Mouse (Mus musculus) gastrocnemius, adult 2 months (tissue): ENCODE results near the gene Actg2. TPM values are rescaled to one million over a fixed set of nuclear protein-coding genes. Genes with fewer than 3 reads are reported as not detected.
"Not testable (repeated sequence)": the region's sequence is repeated elsewhere in the genome, so short reads cannot be mapped to it uniquely, and the experiment has no call there.

Source experiments
- DNase-seq: peaks from one replicate; pipeline ENCODE4 v3.0.0; 2022
- H3K27ac ChIP-seq: fragments of 200-600 bp; 2 replicates; pipeline ENCODE4 v1.8.1; 2022; ENCODE audit warnings: mild to moderate bottlenecking
- H3K4me3 ChIP-seq: fragments of 200-600 bp; 2 replicates; pipeline ENCODE4 v1.8.1; 2022; ENCODE audit warnings: mild to moderate bottlenecking, moderate library complexity
- CTCF ChIP-seq: fragments of 200-600 bp; IDR thresholded peaks from 2 replicates; pipeline ENCODE4 v1.8.1; 2022; ENCODE audit warnings: antibody characterized with exemption, mild to moderate bottlenecking, moderate library complexity
- intact Hi-C: fragments of 180-260 bp; cut with DNase I; formaldehyde crosslinking; loops from one replicate; pipeline ENCODE4 v1.15.1; 2025
- long read RNA-seq, 2 experiments: library from polyadenylated mRNA; stranded (forward); transcript quantifications; one replicate each; pipeline ENCODE4 v2.0.0; 2021
- total RNA-seq, 2 experiments: library from RNA; stranded (reverse); gene quantifications; 2 replicates each; pipeline ENCODE4 v1.2.3; 2021

Gene Actg2
- under 1 TPM; 0.31 to 0.47 TPM for total RNA-seq
- long read RNA-seq, experiment 1 = 0 reads
- long read RNA-seq, experiment 2 = 0 reads

DNA sequence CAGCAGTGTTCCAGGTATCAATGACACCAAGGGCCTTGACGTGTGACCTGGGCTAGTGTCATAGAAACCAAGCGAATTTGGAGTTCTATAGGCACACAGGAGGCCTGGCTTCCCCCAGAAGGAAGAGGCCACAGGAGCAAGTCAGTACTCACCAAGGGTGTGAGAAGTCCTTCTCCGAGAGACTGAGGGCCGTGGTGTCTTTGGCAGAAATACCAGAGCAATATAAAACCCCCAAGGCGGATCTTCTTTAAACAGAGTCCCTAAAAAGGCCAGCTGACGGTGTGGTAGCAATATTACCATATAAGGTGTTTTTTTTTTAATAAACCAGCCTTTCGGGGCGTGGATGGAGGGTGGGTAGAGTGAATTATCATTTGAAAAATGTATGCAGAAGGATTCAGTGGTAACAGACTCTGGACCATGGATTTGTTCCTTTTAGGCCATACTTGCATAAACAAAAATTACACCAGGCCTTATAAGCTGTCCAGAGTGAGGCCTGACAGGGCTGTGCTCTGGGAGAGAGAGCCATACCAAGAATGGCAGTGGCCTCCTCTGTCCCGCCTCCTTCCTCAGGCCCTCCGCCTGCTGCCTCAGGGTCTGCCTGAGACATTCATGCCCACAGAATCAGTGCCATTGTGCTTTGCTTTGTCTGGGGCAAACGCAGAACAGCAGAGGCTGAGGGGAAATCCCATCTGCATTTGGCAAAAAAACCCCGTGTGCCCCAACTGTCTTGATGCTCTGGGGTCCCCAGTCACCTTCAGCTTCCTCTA lies at the start of gene Actg2:
Gene Actg2 (minus strand): TSS at position 238 of the 767 bp plus-strand sequence.
- no peak for DNase-seq
- intact Hi-C loops = no loop called here
- no peak for TF ChIP-seq CTCF
- H3K4me3 ChIP-seq = no peak within 1 kb of the TSS
- H3K27ac ChIP-seq = peak within 1 kb of the TSS; percentile 8; the same call in 1 of the 2 replicates

DNA sequence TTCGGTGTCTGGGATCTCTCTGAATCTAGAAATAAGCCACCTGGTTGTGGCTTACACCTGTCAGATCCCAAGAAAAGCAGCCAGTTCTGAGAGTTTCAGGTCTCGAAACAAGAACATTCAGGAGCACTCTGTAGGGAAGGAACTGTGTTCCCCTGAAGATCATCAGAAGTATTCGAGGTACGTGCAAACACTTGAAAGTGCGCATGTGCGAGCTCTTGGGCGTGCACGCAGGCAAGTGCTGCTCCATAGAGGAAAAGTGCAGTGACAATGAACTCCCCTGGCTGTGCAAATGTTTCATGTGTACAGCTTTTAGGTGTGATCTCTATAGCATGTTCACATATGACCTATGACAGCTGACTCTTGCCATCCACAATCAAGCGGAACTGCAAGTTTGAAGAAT lies 49.3 kb upstream of the Actg2 start:
- DNase-seq, H3K4me3 ChIP-seq, H3K27ac ChIP-seq, intact Hi-C loops: not testable (repeated sequence)

DNA sequence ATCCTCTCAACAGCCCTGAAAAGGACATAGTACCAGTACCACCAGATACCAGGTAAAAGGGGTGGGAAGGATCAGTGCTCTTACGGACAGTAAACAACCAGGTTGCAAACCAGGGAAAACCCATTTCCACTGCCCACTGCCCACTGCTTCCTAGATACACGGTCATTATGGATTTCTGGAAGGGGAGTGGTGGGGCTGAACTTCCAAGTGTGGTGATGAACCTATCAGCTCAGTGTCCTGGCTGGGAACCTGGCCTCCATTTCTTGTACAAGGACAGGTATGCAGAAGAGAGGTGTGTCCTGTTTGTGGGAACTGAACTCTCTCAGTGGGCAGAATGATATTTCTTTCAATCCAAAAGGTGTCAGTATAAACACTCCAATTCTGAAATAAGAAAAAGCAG lies 47.5 kb upstream of the Actg2 start:
- intact Hi-C loops = loop anchor here (1.0 to 2.0 kb wide), 3 partner anchors 13 to 90 kb away; no protein-coding TSS in a partner anchor
- no peak overlapping the region for H3K4me3 ChIP-seq
- TF ChIP-seq CTCF = no peak
- no peak for DNase-seq
- no peak overlapping the region for H3K27ac ChIP-seq

DNA sequence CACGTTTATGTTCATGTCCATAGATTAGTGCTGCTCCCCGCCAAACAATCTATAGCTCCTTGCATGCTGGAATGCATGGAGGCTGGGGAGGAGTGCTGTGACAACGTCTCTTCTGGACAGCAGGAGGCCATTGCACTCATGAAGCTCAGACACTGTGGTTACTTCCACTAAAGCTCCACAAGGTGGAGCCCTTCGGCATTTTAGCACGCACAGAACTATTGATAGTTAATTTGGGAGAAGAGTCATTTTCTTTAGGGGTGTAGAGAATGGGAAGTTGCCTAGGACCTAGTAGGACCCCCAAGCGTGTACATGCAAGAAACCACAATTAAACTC lies 46.8 kb upstream of the Actg2 start:
- intact Hi-C loops = loop anchor here (1.0 to 2.0 kb wide), 3 partner anchors 14 to 90 kb away; no protein-coding TSS in a partner anchor
- Histone ChIP-seq H3K4me3 (no peak overlapping the region), H3K27ac (no peak overlapping the region)
- TF ChIP-seq CTCF = peak; percentile 89
- peak; percentile 41 for DNase-seq

DNA sequence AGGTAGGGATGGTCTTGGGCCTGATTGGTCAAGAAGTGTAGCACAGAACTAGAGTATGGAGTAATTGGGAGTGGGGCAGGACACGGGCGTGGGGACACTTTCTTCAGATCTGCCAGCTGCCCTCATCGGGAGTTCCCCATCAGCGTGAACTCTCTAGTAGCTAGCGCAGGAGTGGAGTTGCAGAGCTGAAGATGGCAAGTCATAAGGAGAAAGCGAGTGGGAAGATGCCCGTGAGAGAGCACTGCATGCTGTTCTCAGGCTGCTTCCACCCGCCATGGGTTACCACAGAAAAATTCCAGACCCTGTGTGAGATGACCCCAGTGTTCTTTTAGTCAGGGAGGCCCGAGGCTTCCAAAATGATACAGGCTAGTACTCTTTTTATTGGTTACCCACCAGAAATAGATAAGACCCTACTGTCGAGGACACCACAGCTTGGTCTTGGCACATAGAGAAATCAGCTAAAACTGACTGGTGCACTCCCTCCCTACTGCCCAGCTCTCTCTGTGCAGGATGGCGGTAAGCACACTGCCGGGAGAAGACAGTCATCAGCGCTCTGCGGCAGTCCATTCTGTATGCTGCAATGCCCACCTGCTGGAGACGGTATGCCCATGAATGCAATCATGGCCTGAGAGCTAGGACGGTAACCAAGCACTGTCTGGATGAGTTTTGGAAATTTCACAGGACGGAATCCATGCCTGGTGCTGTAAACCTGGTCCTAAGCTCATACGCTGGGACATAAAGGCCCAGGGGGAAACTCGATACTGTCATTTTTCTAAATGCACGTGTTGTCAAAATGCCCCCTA lies 46.3 kb upstream of the Actg2 start:
- no peak for TF ChIP-seq CTCF
- no peak overlapping the region for H3K4me3 ChIP-seq
- intact Hi-C loops = loop anchor here (2.0 kb wide), 1 partner anchor 14 kb away; no protein-coding TSS in a partner anchor
- H3K27ac ChIP-seq = no peak overlapping the region
- DNase-seq = no peak

DNA sequence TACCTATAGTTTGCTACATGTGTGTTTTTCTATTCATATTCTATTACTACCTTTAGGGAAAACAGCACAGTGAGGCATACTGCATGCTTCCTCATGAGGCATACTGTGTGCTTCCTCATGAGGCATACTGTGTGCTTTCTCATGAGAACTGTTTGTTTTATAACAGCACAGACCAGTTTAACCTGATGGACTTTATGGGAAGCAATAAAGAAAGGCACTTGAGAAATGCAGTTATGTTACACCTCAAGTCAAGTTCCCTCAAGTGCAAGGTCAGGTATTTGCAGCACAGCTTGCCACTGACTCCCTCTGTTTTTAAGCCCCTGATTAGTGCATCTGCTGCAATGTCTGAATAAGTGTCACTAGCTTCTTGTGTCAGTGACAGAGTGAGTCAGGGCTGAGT lies 41.5 kb upstream of the Actg2 start:
- intact Hi-C loops = no loop called here
- H3K27ac ChIP-seq = no peak overlapping the region
- no peak for DNase-seq

DNA sequence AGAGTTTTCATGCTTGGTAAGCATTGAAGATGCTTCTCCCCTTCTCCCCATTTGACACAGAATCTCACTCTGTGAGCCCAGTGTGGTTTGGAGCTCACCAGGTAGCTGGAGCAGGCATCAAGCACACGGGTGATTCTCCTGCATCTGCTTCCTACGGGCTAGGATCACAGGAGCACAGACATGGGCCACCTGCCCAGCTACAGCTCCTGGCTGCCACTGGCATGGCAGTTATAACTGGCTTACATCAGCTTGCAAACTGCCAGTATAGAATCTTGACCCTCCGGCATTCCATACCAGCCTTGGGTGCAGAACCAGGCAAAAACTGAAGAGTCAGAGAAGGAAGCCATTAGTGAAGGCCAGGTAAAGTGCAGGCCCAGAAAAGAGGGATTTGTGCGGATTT lies 39.5 kb upstream of the Actg2 start:
- DNase-seq = no peak
- Histone ChIP-seq H3K27ac (no peak overlapping the region), H3K4me3 (no peak overlapping the region)
- intact Hi-C loops = no loop called here
- TF ChIP-seq CTCF = no peak

More for the DNA sequence above, 41.5 kb upstream of the Actg2 start:
- TF ChIP-seq CTCF = no peak
- H3K4me3 ChIP-seq = no peak overlapping the region

DNA sequence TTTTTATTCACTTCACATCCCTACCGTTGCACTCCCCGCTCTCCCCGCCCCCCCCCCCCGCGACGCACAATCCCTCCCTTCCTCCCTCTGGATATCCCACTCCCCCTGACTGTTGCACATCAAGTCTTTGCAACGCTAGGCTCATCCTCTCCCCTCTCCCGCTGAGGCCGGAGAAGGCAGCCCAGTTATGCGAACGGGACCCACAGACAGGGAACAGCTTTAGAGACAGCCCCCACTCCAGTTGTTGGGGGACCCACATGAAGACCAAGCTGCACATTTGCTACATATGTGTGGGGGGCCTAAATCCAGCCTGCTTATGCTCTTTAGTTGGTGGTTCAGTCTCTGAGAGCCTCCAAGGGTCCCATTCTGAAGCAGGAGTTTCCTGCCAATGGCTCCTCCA lies 36.6 kb upstream of the Actg2 start, which contains the start of gene Stambp:
Gene Stambp (minus strand): TSS at position 59 of the 400 bp plus-strand sequence.
- Histone ChIP-seq H3K27ac (peak within 1 kb of the TSS; percentile 91), H3K4me3 (peak within 1 kb of the TSS; percentile 74)
- no peak for TF ChIP-seq CTCF
- intact Hi-C loops = no loop called here
- no peak for DNase-seq

DNA sequence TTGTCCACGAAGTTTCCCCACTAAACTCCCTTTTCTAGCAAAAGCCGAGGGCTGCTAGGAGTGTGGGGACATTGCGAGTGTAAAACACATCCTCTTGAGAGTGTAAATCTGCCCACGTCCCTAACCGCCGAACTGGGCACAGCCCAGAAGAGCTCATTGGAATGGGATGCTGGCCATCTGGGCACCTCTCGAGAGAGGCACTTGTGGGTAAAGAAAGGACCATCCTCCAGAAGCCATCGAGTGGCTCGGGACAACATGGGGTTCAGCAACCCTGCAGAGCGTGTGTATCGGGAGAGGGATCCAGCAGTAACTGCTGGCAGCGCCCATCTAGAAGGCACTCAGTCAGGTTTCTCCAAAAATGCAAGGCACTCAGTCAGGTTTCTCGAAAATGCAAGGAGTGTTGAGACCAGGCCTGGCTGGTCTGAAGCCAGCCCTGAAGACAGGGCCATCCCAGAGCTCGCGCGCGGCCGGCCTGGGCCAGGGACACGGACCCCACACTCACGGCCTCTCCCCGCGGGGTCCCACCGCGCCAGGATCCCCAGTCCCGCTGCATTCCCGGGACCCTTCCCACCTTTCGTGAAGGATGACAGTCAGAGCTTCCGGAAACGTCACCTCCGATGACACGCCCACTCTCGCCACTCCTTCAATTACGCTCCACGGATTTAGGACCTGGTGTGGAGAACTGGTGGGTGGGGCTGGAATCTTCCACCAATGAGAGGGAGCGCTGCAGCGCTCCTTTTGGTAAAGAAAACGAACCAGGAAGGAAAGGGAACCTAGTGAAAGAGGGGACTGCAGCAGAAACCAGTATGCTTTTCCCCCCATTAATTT lies 36.0 kb upstream of the Actg2 start:
- no peak for TF ChIP-seq CTCF
- intact Hi-C loops = no loop called here
- Histone ChIP-seq H3K4me3 (peak overlapping the region; percentile 74), H3K27ac (peak overlapping the region; percentile 91)
- DNase-seq = peak; percentile 92

DNA sequence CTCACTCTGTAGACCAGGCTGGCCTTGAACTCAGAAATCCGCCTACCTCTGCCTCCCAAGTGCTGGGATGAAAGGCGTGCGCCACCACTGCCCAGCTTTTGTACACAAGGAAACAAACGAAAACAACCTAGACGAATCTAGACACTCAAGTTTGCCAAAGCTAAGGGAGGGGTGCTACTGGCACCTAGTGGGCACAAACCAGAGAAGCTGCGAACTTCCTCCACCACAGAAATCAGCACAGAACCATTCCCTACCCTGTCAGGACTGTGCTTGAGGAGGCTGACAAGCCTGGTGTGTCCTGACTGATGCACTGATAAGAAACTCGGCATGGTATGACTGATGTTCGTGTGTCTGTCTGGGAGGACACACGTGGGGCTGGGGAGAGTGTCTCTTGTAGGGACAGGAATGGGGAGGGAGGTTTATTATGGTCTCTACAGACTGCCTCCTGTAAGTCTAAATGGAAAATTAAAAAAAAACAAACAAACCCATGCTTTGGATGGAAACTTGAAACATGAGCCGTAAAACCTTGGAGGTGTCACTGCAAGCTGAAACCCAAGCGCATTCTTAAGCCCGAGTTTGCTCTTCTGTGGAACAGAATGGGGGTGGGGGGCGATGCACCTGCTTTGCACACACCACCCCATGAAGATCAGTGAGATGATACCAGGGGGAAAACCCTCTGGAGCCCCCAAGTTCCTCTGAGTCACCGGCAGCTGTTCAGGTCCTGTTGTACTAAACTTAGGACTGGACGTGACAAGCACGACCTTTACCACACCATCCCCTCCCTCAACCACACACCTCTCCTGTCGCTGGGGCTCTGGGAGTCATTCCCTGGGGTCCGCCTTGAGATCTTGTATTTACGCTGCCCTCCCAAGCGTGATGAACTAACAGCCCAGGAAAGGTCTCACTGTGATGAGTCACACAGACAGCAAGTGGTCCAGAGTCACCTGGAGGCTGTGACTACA lies 33.1 kb upstream of the Actg2 start:
- intact Hi-C loops = no loop called here
- peak; percentile 5; the same call in 1 of the 2 replicates for TF ChIP-seq CTCF
- H3K4me3 ChIP-seq = no peak overlapping the region
- DNase-seq = no peak
- H3K27ac ChIP-seq = no peak overlapping the region

DNA sequence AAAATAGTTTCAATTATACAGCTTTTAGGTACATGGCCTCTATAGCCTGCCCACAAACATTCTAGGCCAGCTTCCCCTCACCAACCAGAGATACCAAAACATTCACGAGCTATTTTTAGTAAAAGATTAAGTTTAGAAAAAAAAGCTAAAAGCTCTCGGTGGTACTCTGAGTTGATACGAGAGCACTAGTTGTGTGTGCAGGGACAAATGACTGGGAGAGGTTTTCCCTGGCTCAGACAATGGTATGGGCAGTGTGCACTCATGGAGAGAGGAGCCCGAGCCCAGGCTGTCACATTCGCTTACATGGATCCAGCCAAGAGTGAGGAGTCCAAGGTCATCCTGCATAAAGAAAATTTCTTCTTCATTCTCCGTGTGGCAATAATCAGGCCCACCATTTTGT lies 19.9 kb upstream of the Actg2 start:
- no peak overlapping the region for H3K27ac ChIP-seq
- no peak for DNase-seq
- intact Hi-C loops = no loop called here
- no peak for TF ChIP-seq CTCF
- no peak overlapping the region for H3K4me3 ChIP-seq
